Mouse (Mus musculus): ENCODE measurements at regions not wholly inside any gene's neighbourhood (a gene's known extent, or its start where the extent isn't known, plus 50 kb on each side); places are given as distances from the start of the nearest gene placed in this dataset.

DNA sequence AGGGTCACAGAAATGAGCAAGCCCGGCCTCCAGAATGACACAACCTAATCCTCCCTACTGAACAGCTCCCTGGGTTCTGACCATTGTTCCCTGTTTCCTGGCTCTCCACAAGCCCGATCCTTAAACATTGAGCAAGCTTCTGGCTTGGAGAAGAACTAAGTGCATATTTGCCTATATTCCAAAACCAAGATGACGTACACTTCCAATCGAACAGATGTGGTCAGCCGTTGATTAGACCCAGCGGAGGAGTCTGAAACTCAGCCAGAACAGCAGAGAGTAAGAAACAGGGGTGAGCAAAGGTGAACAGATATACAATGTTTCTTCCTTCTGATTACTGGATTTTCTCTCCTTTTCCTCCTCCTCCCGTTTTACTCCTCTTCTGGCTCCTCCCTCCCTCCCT is 146.8 kb upstream of the Lyplal1 start:
- no peak for TF ChIP-seq POLR2A (IDR thresholded peaks at IDR 0.05; ENCODE audit: borderline replicate concordance, insufficient read depth, low read length)
- TF ChIP-seq CTCF (IDR thresholded peaks at IDR 0.05; ENCODE audit: borderline replicate concordance, insufficient read depth, low read depth, low read length): no peak

Measured in cerebellum, adult 2 months (tissue).